Mouse (Mus musculus) Patski (cell line): ENCODE measurements at regions not wholly inside any gene's neighbourhood (a gene's known extent, or its start where the extent isn't known, plus 50 kb on each side); places are given as distances from the start of the nearest gene placed in this dataset.
A peak's percentile ranks its signal among the peaks of the same experiment; 100 is the strongest.

Experiments used
- ATAC-seq: fragments of 100-300 bp; one replicate; pipeline ENCODE4 v1.8.0; 2021
- CTCF ChIA-PET: fragments of 350-600 bp; sonication (Branson Sonifier 250); formaldehyde crosslinking; loops from one replicate; lab custom pipeline; 2022; ENCODE audit warnings: inconsistent platforms; lab: Charles Lee
- POLR2A ChIA-PET: fragments of 350-600 bp; sonication (Branson Sonifier 250); formaldehyde crosslinking; loops from one replicate; lab custom pipeline; 2022; ENCODE audit warnings: antibody characterized with exemption, inconsistent platforms; lab: Charles Lee
- DNase-seq: peaks from one replicate; pipeline ENCODE4 v3.0.0-alpha.2; 2011; ENCODE audit warnings: low read depth, low spot score
- H3K27me3 ChIP-seq: fragments of 371-371 bp; one replicate; pipeline ENCODE4 v1.5.1; 2021
- CTCF ChIP-seq: fragments of 100-300 bp; IDR thresholded peaks from one replicate; pipeline ENCODE4 v1.5.1; 2021
- in situ Hi-C: fragments of 300-500 bp; cut with MboI; formaldehyde crosslinking; loops from 3 replicates; pipeline ENCODE4 v1.11.1; 2018; ENCODE audit warnings: low pct_unique_long_range_greater_than_20kb, mixed read lengths

DNA sequence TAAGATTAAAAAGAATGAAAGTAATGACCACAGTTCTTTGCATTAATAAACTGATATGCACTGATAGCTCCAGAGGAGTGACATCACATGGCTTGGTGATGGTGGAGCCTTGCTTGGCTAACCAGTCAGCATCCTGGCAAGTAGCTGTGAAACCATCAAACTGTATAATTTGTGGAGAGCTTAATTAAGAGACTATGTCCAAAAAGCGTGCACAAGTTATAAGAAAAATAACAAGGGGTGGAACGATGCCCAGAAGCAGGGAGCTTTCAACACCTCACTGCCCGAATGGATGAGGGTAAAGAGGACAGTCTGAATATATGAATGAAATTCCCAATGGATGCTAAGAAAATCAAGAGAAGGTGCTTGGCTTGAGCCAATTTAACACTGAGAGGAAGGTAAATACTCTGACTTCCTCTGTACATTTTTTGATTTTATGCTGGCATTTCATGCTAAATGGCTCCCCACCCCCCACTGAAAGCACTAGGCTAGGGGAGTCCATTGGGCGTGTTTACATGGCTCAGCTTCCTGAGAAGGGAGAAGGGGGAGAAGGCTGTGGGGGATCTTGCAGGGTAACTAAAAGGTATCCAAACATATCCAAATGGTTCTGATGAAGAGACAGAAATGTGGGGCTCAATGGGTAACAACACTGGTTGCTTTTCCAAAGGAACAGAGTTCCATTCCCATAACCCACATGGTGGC is 150.2 kb upstream of the L3mbtl3 start:
- no peak for TF ChIP-seq CTCF
- DNase-seq (no peak), ATAC-seq (no peak)
- ChIA-PET CTCF (interaction anchor here (1.2 kb wide), 1 partner anchor 9 kb away, joined by 3 read pairs; no protein-coding TSS in a partner anchor), POLR2A (no interaction called here)
- in situ Hi-C loops, result no loop called here
- H3K27me3 ChIP-seq, result no peaks in the 10 kb centered on the region

DNA sequence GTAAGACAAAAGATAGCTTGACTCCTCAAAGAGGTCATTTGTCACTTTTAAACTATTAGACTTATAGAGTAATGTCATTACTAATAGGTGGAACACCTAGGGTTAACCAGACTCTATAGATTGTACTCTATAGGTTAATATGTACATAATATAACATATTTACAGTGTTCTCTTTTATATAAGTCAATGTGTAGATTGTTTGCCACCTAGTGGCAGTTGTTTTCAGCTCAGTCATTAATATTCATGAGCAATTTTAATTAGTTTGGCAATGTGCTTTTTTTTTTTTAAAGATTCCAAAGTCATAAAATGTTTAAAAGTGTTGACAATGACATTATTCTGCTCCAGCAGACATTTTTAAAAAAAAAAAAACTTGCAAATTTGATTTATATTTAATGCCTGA is 164.4 kb upstream of the L3mbtl3 start:
- ChIA-PET POLR2A (no interaction called here), CTCF (no interaction called here)
- DNase-seq (no peak), ATAC-seq (no peak)
- H3K27me3 ChIP-seq, result peaks cover 3% of the 10 kb centered on the region
- peak; percentile 16 for TF ChIP-seq CTCF
- in situ Hi-C loops, result no loop called here

DNA sequence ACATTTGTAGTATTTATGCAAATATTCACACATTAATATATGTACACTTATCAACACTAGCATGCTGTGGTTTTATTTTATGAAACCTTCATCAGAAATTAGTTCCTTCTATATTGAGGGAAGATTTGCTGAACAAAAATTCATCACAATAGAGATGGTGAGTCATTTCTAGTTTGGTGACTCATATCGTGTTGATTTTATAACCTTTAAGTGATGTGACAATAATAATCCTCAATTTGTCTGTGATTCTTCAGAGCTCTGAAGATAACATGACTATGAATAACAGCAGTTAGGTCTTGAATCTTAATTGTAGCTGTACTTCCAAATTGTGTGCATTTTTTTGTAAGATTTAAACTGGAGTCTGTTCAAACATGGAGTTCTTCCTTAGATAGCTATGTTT is 168.3 kb upstream of the L3mbtl3 start:
- in situ Hi-C loops, result no loop called here
- CTCF ChIA-PET, result no interaction called here

DNA sequence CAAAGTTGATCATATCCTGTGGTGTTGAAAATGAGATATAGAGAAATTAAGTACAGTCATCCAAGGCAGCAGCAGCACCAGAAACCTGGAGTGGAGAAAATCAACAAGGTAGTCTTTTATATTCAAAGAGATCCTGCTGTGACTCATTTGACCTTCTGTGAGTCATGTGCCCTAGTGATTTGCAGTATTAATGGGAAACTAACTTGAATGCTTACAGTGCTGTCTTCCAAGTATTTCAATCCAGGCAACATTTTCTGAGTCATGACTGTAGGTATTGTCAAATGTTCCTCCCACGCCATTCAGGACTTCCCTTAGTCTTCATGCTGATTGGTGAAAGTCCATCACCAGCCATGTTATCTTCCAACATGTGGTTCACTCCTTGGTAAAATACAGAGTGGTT is 169.0 kb upstream of the L3mbtl3 start:
- H3K27me3 ChIP-seq, result peaks cover 4% of the 10 kb centered on the region
- peak; percentile 30 for DNase-seq
- ChIA-PET POLR2A (no interaction called here), CTCF (no interaction called here)
- no peak for TF ChIP-seq CTCF
- ATAC-seq, result peak; percentile 80
- in situ Hi-C loops, result no loop called here

More for the DNA sequence above, 168.3 kb upstream of the L3mbtl3 start:
- ATAC-seq (no peak), DNase-seq (no peak)
- POLR2A ChIA-PET, result no interaction called here
- TF ChIP-seq CTCF, result no peak
- H3K27me3 ChIP-seq, result peaks cover 4% of the 10 kb centered on the region

DNA sequence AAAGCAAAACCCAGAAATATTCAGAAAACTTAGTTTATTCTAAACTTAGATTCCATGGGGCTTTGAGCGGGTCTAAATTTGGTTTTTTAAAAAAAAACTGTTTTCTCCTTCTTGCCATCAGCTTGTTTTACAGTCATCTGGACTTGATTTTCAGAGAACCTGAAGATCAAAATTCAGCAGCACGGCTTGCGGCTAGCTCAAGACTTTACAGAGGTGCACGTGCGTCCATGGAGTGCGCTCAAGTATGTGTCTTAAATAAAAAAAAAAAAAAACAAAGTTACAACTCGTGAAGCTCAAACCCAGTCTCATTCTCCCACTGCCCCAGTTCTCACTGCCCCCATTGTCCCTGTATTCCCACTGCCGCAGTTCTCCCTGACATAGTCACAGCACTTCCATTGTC is 180.5 kb upstream of the L3mbtl3 start:
- CTCF ChIA-PET, result no interaction called here
- no peak for TF ChIP-seq CTCF
- DNase-seq (no peak), ATAC-seq (no peak)
- in situ Hi-C loops, result no loop called here
- H3K27me3 ChIP-seq, result no peaks in the 10 kb centered on the region
- POLR2A ChIA-PET, result no interaction called here

DNA sequence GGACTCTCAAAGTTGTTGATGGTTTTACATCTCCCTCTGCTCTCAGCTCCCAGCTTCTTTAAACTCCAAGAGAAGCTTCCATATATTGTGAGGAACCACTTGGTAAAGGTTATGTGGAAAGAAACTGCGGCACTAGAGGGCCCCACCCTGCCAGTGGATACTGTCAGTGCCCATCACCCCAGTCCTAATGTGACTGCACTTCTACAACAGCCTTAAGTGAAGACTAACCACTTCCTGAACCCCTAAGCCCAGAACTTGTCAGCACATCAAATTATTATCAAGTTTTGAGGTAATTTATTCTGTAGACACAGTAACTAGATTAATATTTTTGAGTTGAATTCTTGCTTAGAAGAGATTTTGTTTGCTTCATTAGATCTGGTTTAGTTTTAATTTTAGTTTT is 182.3 kb upstream of the L3mbtl3 start:
- ATAC-seq, result no peak
- no peak for TF ChIP-seq CTCF
- H3K27me3 ChIP-seq, result no peaks in the 10 kb centered on the region
- no peak for DNase-seq
- CTCF ChIA-PET, result interaction anchor here (1.0 kb wide), 1 partner anchor 17 kb away, joined by 3 read pairs; no protein-coding TSS in a partner anchor
- POLR2A ChIA-PET, result no interaction called here
- in situ Hi-C loops, result no loop called here

DNA sequence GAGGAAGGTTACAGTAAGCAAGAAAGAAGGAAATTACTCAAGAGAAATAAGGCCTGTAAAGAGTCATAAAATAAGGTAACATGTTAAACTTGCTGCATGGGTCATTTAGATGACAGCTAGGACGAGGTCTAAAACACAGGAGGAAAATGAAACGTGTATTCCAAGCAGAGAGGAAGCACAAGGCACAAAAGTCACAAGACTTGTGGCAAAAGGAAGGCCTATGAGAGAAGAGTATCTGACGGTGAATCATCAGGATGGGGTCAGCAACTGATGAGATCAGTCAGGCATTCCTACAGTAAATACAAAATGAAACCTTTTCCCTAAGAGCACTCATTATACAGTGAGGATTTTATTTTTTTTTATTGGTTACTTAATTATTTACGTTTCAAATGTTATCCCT is 183.6 kb upstream of the L3mbtl3 start:
- in situ Hi-C loops, result no loop called here
- CTCF ChIA-PET, result no interaction called here
- no peaks in the 10 kb centered on the region for H3K27me3 ChIP-seq
- POLR2A ChIA-PET, result no interaction called here
- DNase-seq (peak; percentile 15), ATAC-seq (peak; percentile 80)
- no peak for TF ChIP-seq CTCF

DNA sequence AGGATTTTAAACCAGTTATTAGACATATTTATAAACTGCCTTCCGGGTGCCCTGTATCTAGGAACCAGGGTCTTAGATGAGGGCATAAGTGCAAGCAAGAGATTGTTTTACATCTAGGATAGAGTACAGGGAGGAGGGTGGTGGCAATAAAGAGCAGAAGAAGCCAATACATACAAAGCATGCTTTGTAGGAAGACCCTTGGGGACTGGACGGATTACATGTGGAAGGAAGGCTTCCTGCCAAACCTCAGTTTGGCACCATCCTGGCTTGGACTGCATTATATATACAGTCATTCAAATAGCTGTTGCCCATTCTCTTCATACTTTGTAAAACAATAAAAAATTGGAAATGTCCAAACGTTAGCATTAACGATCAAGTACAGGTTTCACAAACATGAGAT is 184.7 kb upstream of the L3mbtl3 start:
- DNase-seq (no peak), ATAC-seq (no peak)
- no peaks in the 10 kb centered on the region for H3K27me3 ChIP-seq
- no peak for TF ChIP-seq CTCF
- in situ Hi-C loops, result no loop called here
- POLR2A ChIA-PET, result no interaction called here
- CTCF ChIA-PET, result no interaction called here

DNA sequence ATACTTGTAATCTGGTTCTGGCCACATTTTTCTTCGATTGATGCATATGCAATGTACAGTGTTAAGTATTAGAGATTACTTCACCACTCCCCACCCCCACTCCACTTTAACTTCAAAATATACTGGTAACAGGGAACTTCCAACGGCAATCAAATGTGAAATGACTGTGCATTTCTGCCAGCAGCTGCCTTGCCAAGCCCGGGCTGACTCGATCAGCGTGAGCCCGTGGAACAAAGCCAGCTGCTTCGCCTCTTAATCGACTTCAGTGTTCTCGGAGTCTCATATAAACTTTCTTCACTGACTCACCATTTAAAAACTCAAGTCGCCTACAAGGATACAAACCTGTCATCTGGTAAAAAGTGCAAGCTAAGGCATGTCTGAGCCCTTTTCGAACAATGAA is 188.7 kb upstream of the L3mbtl3 start:
- CTCF ChIA-PET, result no interaction called here

DNA sequence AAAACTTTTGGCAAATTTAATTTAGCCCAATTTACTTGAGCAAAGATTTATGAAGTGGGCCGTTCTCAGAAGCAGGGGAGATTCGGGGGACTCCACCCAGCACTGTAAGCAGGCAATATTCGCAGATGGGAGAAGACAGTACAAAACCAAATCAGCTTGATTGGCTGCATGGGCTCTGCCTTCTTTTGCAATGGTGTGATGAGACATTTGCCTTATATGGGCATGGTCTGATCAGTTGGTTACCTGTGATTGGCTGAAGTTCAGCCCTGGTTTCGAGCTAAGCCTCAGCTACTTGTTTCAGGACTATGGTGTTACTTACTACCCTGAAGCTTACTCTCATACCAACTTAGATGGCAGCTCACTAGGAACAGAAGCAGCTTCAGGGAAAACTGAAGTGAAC is 185.6 kb upstream of the Arhgap18 start:
- ChIA-PET POLR2A (no interaction called here), CTCF (no interaction called here)
- H3K27me3 ChIP-seq, result no peaks in the 10 kb centered on the region
- ATAC-seq (no peak), DNase-seq (no peak)
- in situ Hi-C loops, result no loop called here
- TF ChIP-seq CTCF, result no peak

More for the DNA sequence above, 188.7 kb upstream of the L3mbtl3 start:
- in situ Hi-C loops, result no loop called here
- DNase-seq, result peak; percentile 42
- no peaks in the 10 kb centered on the region for H3K27me3 ChIP-seq
- TF ChIP-seq CTCF, result no peak
- POLR2A ChIA-PET, result no interaction called here
- ATAC-seq, result peak; percentile 54

DNA sequence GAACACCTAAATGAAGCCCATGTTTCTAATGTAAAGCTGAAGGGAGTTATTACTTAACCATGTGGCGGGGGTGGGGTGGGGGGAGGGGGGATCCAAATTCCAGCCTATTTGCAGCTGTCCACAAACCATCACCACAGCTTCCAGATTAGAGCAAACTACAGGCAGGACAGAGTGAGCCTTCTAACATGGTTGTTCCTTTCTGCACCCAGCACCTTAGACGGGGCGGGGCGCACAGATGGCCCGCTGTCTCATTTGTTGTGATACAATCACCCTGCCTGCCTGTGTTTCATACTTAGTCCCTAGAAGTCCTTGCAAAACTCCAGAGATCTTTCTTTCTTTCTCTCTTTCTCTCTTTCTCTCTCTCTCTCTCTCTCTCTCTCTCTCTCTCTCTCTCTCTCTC is 182.8 kb upstream of the Arhgap18 start:
- H3K27me3 ChIP-seq, result no peaks in the 10 kb centered on the region
- no peak for ATAC-seq
- in situ Hi-C loops, result no loop called here
- ChIA-PET CTCF (no interaction called here), POLR2A (no interaction called here)
- DNase-seq, result no peak
- TF ChIP-seq CTCF, result no peak

DNA sequence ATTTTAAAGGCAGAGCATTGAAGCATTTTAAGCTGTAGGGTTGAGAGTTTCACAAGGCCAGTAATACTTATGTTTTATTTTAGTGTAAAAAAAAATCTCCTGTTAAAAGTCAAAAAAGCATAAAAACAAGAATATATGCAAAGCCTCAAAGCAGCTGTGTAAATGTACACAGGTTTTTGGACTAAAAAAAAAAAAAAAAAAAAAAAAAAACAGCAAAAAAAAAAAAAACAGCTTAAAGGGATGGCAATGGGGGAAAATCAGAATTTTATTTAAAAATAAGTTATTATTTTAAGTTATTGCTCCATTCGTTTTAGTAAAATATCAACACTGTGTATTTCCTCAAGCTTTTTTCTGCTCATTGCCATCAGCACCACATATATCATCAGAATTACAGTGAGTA is 181.8 kb upstream of the Arhgap18 start:
- in situ Hi-C loops, result no loop called here
- DNase-seq (no peak), ATAC-seq (no peak)
- no peak for TF ChIP-seq CTCF
- ChIA-PET POLR2A (interaction anchor here (0.7 kb wide), 1 partner anchor 1904 kb away, joined by 6 read pairs; no protein-coding TSS in a partner anchor), CTCF (no interaction called here)
- H3K27me3 ChIP-seq, result no peaks in the 10 kb centered on the region
